In genomic region chr5:143623356-143624295, GRCm38 (mm10) we compare ENCODE assay signal across 8 mouse cellular contexts. TPM values are rescaled to one million over a fixed set of nuclear protein-coding genes. Genes with fewer than 3 reads are reported as not detected.
DNase-seq lines count a peak whose midpoint lies in the region; ATAC-seq and TF ChIP-seq lines count a peak whose summit lies in the region.

No protein-coding gene starts in this region.

- H3K27ac ChIP-seq in heart, adult 2 months: peak overlapping the region; percentile 84
- H3K27ac ChIP-seq in forebrain, embryonic 12.5 days: no peak overlapping the region
- H3K27ac ChIP-seq in limb, embryonic 14.5 days (replicated peaks; ENCODE audit: low read depth, low read length): no peak overlapping the region
- H3K27ac ChIP-seq in neural tube, embryonic 15.5 days (replicated peaks): no peak overlapping the region

- no peak for TF ChIP-seq POLR2A in heart, adult 2 months (IDR thresholded peaks at IDR 0.05; ENCODE audit: insufficient read depth, low read depth, low read length)
- TF ChIP-seq POLR2A in limb, embryonic 14.5 days (IDR thresholded peaks at IDR 0.05; ENCODE audit: borderline replicate concordance, extremely low read depth, insufficient read depth, insufficient read length): no peak

- H3K9ac ChIP-seq in heart, adult 2 months (ENCODE audit: low read depth, low read length): peak overlapping the region; percentile 95
- H3K9ac ChIP-seq in forebrain, embryonic 12.5 days: no peak overlapping the region
- peak overlapping the region; percentile 81 for H3K9ac ChIP-seq in limb, embryonic 14.5 days (ENCODE audit: low read depth, low read length, severe bottlenecking)
- H3K9ac ChIP-seq in neural tube, embryonic 15.5 days (replicated peaks): peak overlapping the region; percentile 91

- H3K79me2 ChIP-seq in heart, adult 2 months (replicated peaks; ENCODE audit: control insufficient read depth, insufficient read depth, low read length): peaks cover 7% of the 10 kb centered on the region

- peak; percentile 43 for TF ChIP-seq CTCF in heart, adult 2 months (IDR thresholded peaks at IDR 0.05)
- no peak for TF ChIP-seq CTCF in E14TG2a.4 (conservative IDR thresholded peaks at IDR 0.05; ENCODE audit: low read length)

- no peaks in the 10 kb centered on the region for H3K27me3 ChIP-seq in heart, adult 2 months (ENCODE audit: control insufficient read depth, insufficient read depth, low read length)
- peaks cover 15% of the 10 kb centered on the region; the same call in 1 of the 2 replicates for H3K27me3 ChIP-seq in E14TG2a.4 (ENCODE audit: insufficient read depth, low read length)
- no peaks in the 10 kb centered on the region for H3K27me3 ChIP-seq in forebrain, embryonic 12.5 days
- no peaks in the 10 kb centered on the region for H3K27me3 ChIP-seq in limb, embryonic 14.5 days (ENCODE audit: control insufficient read depth, insufficient read depth, low read length)
- no peaks in the 10 kb centered on the region for H3K27me3 ChIP-seq in neural tube, embryonic 15.5 days (replicated peaks)

- peaks cover 13% of the 10 kb centered on the region for H3K4me1 ChIP-seq in heart, adult 2 months (ENCODE audit: control insufficient read depth, insufficient read depth, low read length)
- H3K4me1 ChIP-seq in E14TG2a.4 (replicated peaks; ENCODE audit: low read depth, low read length): peaks cover 21% of the 10 kb centered on the region
- H3K4me1 ChIP-seq in forebrain, embryonic 12.5 days: peaks cover 33% of the 10 kb centered on the region
- H3K4me1 ChIP-seq in limb, embryonic 14.5 days (ENCODE audit: control insufficient read depth, insufficient read depth, low read length): peaks cover 41% of the 10 kb centered on the region
- H3K4me1 ChIP-seq in neural tube, embryonic 15.5 days: peaks cover 39% of the 10 kb centered on the region

- peaks cover 6% of the 10 kb centered on the region for H3K36me3 ChIP-seq in heart, adult 2 months (ENCODE audit: control insufficient read depth, insufficient read depth, low read length)
- H3K36me3 ChIP-seq in E14TG2a.4 (ENCODE audit: insufficient read depth, low read length): no peaks in the 10 kb centered on the region
- H3K36me3 ChIP-seq in forebrain, embryonic 12.5 days (replicated peaks): no peaks in the 10 kb centered on the region
- no peaks in the 10 kb centered on the region for H3K36me3 ChIP-seq in limb, embryonic 14.5 days (ENCODE audit: control insufficient read depth, insufficient read depth, low read length)
- no peaks in the 10 kb centered on the region for H3K36me3 ChIP-seq in neural tube, embryonic 15.5 days

- no peak for ATAC-seq in forebrain, embryonic 12.5 days (ENCODE audit: low FRiP score)
- no peak for ATAC-seq in limb, embryonic 14.5 days (ENCODE audit: low FRiP score, low read depth)
- ATAC-seq in neural tube, embryonic 15.5 days (ENCODE audit: low FRiP score): no peak

- H3K9me3 ChIP-seq in E14TG2a.4 (ENCODE audit: low read length): peaks cover 10% of the 10 kb centered on the region
- H3K9me3 ChIP-seq in forebrain, embryonic 12.5 days: no peaks in the 10 kb centered on the region
- no peaks in the 10 kb centered on the region for H3K9me3 ChIP-seq in limb, embryonic 14.5 days (ENCODE audit: control insufficient read depth, low read length)
- H3K9me3 ChIP-seq in neural tube, embryonic 15.5 days (replicated peaks): no peaks in the 10 kb centered on the region

- H3K4me3 ChIP-seq in heart, adult 2 months: peak overlapping the region; percentile 64
- peak overlapping the region; percentile 89; the same call in 1 of the 2 replicates for H3K4me3 ChIP-seq in E14TG2a.4 (replicated peaks; ENCODE audit: low read length)
- H3K4me3 ChIP-seq in forebrain, embryonic 12.5 days (replicated peaks): peak overlapping the region; percentile 81
- peak overlapping the region; percentile 70 for H3K4me3 ChIP-seq in limb, embryonic 14.5 days (replicated peaks; ENCODE audit: low read length)
- H3K4me3 ChIP-seq in neural tube, embryonic 15.5 days (replicated peaks): peak overlapping the region; percentile 94

- 15% methylated on average over 19 of the region's 19 CpGs for WGBS in heart, adult 2 months
- 59% methylated on average over 19 of the region's 19 CpGs for WGBS in forebrain, embryonic 12.5 days
- WGBS in limb, embryonic 14.5 days: 30% methylated on average over 19 of the region's 19 CpGs
- 45% methylated on average over 19 of the region's 19 CpGs for WGBS in neural tube, embryonic 15.5 days

- DNase-seq in heart, adult 2 months: no peak
- no peak for DNase-seq in heart, adult 8-10 months (ENCODE audit: low spot score)
- no peak for DNase-seq in limb, embryonic 14.5 days (ENCODE audit: low spot score)
- DNase-seq in embryo, embryonic 9.5 days (ENCODE audit: extremely low spot score): no peak
- no peak for DNase-seq in layer of hippocampus, adult 11-12 months (ENCODE audit: low spot score)

- TF ChIP-seq EP300 in heart, adult 2 months (IDR thresholded peaks at IDR 0.05; ENCODE audit: insufficient read depth, low read depth, low read length): no peak

- H3K4me2 ChIP-seq in forebrain, embryonic 12.5 days: peak overlapping the region; percentile 81
- peak overlapping the region; percentile 83 for H3K4me2 ChIP-seq in limb, embryonic 14.5 days (replicated peaks; ENCODE audit: low read depth, low read length, severe bottlenecking)
- peak overlapping the region; percentile 84 for H3K4me2 ChIP-seq in neural tube, embryonic 15.5 days

- intact Hi-C loops in heart, adult 2 months (cut with DNase I): loop anchor here (2.0 to 5.0 kb wide), 3 partner anchors 36 to 53 kb away; no protein-coding TSS in a partner anchor

RNA-seq across cellular contexts. Expression of gene Cyth3, which starts 1.4 kb away (rescaled TPM):
- total RNA-seq in heart, adult 2 months (2021): 10 to 100 TPM; 26.1 to 44.6 TPM
- 25.1 and 39.2 TPM in 2 replicates for polyA plus RNA-seq in heart, adult 2 months (2012; rRNA removed)
- total RNA-seq in heart, adult 8-10 months (2022): 10 to 100 TPM; 23.1 to 33.1 (median 27.4) TPM
- 25.7 and 27.8 TPM in 2 replicates for polyA plus RNA-seq in forebrain, embryonic 12.5 days (2016; fragmentation: Nextera tagmentation; extraction: Ambion mirVana)
- polyA plus RNA-seq in limb, embryonic 14.5 days (2012; rRNA removed): 50.6 and 52.9 TPM in 2 replicates
- 60.5 and 67.7 TPM in 2 replicates for polyA plus RNA-seq in limb, embryonic 14.5 days (2014; fragmentation: Nextera tagmentation; extraction: Ambion mirVana)
- polyA plus RNA-seq in neural tube, embryonic 15.5 days (2015; fragmentation: Nextera tagmentation; extraction: Ambion mirVana): 42.2 and 43.2 TPM in 2 replicates
